In genomic region chr9:86851689-86852088, GRCm38 (mm10) we compare ENCODE assay signal across 13 mouse cellular contexts.
"Had no signal": no experiment of that assay in that cellular context is flagged by ENCODE, and none has a peak within 500 bp of the region (broad histone marks: within the 10 kb centered on the region; RNA-seq: fewer than 3 reads in every experiment).

No protein-coding gene starts in this region.

- DNase-seq: kidney, adult 11 months; kidney, adult 9 months; kidney, postnatal 36 days; lung, embryonic 14.5 days; lung, postnatal 10 days; lung, postnatal 4 days; right cerebral cortex, adult 18-20 months; right cerebral cortex, postnatal 25 days; thymus, postnatal 36 days had no signal

- H3K36me3 ChIP-seq: limb, embryonic 15.5 days; liver, embryonic 12.5 days; midbrain, embryonic 12.5 days had no signal

- ATAC-seq: liver, embryonic 12.5 days had no signal

- H3K27me3 ChIP-seq: limb, embryonic 15.5 days; liver, embryonic 12.5 days; midbrain, embryonic 12.5 days had no signal

- H3K27ac ChIP-seq: kidney, postnatal 0 days; limb, embryonic 15.5 days; liver, embryonic 12.5 days; midbrain, embryonic 12.5 days had no signal

- H3K9ac ChIP-seq: limb, embryonic 15.5 days; liver, embryonic 12.5 days; lung, embryonic 14.5 days; midbrain, embryonic 12.5 days had no signal

- H3K4me2 ChIP-seq: limb, embryonic 15.5 days; liver, embryonic 12.5 days; lung, embryonic 14.5 days; midbrain, embryonic 12.5 days had no signal

- H3K9me3 ChIP-seq: limb, embryonic 15.5 days; liver, embryonic 12.5 days; midbrain, embryonic 12.5 days had no signal

- H3K4me1 ChIP-seq: limb, embryonic 15.5 days; liver, embryonic 12.5 days; midbrain, embryonic 12.5 days had no signal

- H3K4me3 ChIP-seq: limb, embryonic 15.5 days; liver, embryonic 12.5 days; midbrain, embryonic 12.5 days had no signal
